Mouse (Mus musculus) testis, adult 2 months (tissue): ENCODE data around the gene 1600002K03Rik.

ENCODE experiments used
- CTCF ChIP-seq: fragments of 200-500 bp; IDR thresholded peaks from 2 replicates; pipeline ENCODE4 v1.5.1; 2012; ENCODE audit warnings: low read depth, mild to moderate bottlenecking, inconsistent platforms, low read length, moderate library complexity; ENCODE audit not compliant: control insufficient read depth, insufficient read depth, insufficient replicate concordance
- POLR2A ChIP-seq: fragments of 200-500 bp; IDR thresholded peaks from 2 replicates; pipeline ENCODE4 v1.6.1; 2012; ENCODE audit warnings: low read depth, mild to moderate bottlenecking, inconsistent platforms, low read length, moderate library complexity; ENCODE audit not compliant: control insufficient read depth

- no peak for TF ChIP-seq POLR2A
- TF ChIP-seq CTCF = no peak
These were observed 18.4 kb upstream of the 1600002K03Rik start for GRCm38 (mm10) chr10:80154384-80154783.
